In genomic region chr15:24906957-24907356, GRCm38 (mm10) we compare ENCODE assay signal across 11 mouse cellular contexts.
DNase-seq lines count a peak whose midpoint lies in the region; ATAC-seq lines count a peak whose summit lies in the region.
"Had no signal": no experiment of that assay in that cellular context is flagged by ENCODE, and none has a peak within 500 bp of the region (broad histone marks: within the 10 kb centered on the region; RNA-seq: fewer than 3 reads in every experiment).

No protein-coding gene starts in this region.

- H3K4me1 ChIP-seq in forebrain, embryonic 16.5 days (replicated peaks; ENCODE audit: control insufficient read depth, insufficient read depth, low read length) = no peaks in the 10 kb centered on the region
- no peaks in the 10 kb centered on the region for H3K4me1 ChIP-seq in neural tube, embryonic 11.5 days (ENCODE audit: control insufficient read depth, insufficient read depth, low read length)
- H3K4me1 ChIP-seq: megakaryocyte, embryonic 14.5 days had no signal

- no peaks in the 10 kb centered on the region for H3K9me3 ChIP-seq in forebrain, embryonic 16.5 days (ENCODE audit: control insufficient read depth, low read length)
- no peaks in the 10 kb centered on the region for H3K9me3 ChIP-seq in neural tube, embryonic 11.5 days (ENCODE audit: control insufficient read depth, low read length)

- peak; percentile 23 for DNase-seq in gastrocnemius, postnatal 25 days
- DNase-seq in gastrocnemius, postnatal 10 days = no peak
- DNase-seq in cerebellum, adult 18-20 months = peak; percentile 84 to 88
- peak; percentile 23 for DNase-seq in neural tube, embryonic 11.5 days (ENCODE audit: low spot score)
- DNase-seq in heart, adult 11 months = no peak
- no peak for DNase-seq in liver
- DNase-seq: kidney, adult 2 months; thymus, adult 2 months had no signal

- WGBS in forebrain, embryonic 16.5 days = 57% methylated on average over 4 of the region's 4 CpGs
- WGBS in neural tube, embryonic 11.5 days = 44% methylated on average over 4 of the region's 4 CpGs

- H3K9ac ChIP-seq in forebrain, embryonic 16.5 days (replicated peaks; ENCODE audit: low read depth, low read length) = no peak overlapping the region
- H3K9ac ChIP-seq in neural tube, embryonic 11.5 days (ENCODE audit: low read length) = no peak overlapping the region

- H3K4me3 ChIP-seq in forebrain, embryonic 16.5 days (replicated peaks; ENCODE audit: low read length) = no peak overlapping the region
- H3K4me3 ChIP-seq in neural tube, embryonic 11.5 days (ENCODE audit: low read depth, low read length) = no peak overlapping the region
- H3K4me3 ChIP-seq: megakaryocyte, embryonic 14.5 days had no signal

- no peaks in the 10 kb centered on the region for H3K36me3 ChIP-seq in forebrain, embryonic 16.5 days (ENCODE audit: control insufficient read depth, insufficient read depth)
- H3K36me3 ChIP-seq in neural tube, embryonic 11.5 days (ENCODE audit: control insufficient read depth, insufficient read depth, low read length) = no peaks in the 10 kb centered on the region

- peak; percentile 91 for ATAC-seq in forebrain, embryonic 16.5 days
- ATAC-seq in neural tube, embryonic 11.5 days (ENCODE audit: insufficient read depth, low FRiP score, low TSS enrichment) = no peak; the same call in 1 of the 2 replicates
- no peak for ATAC-seq in erythroblast, adult 5-6 weeks (replicated peaks; ENCODE audit: low FRiP score, poor library complexity, severe bottlenecking)

- H3K4me2 ChIP-seq in forebrain, embryonic 16.5 days (ENCODE audit: low read length) = no peak overlapping the region
- H3K4me2 ChIP-seq in neural tube, embryonic 11.5 days (ENCODE audit: low read depth) = no peak overlapping the region

- no peaks in the 10 kb centered on the region for H3K27me3 ChIP-seq in forebrain, embryonic 16.5 days (replicated peaks; ENCODE audit: control insufficient read depth, insufficient read depth, low read length)
- H3K27me3 ChIP-seq in neural tube, embryonic 11.5 days (ENCODE audit: control insufficient read depth, insufficient read depth, low read length) = no peaks in the 10 kb centered on the region
- H3K27me3 ChIP-seq: megakaryocyte, embryonic 14.5 days had no signal

- peak overlapping the region; percentile 58; the same call in 1 of the 2 replicates for H3K27ac ChIP-seq in forebrain, embryonic 16.5 days (ENCODE audit: low read length)
- no peak overlapping the region for H3K27ac ChIP-seq in neural tube, embryonic 11.5 days (ENCODE audit: low read depth, low read length)

Comparison
In these comparisons a context has a peak if more than half of its experiments do, and no peak if none do; other contexts are left out.
1. DNase-seq: peak in gastrocnemius, postnatal 25 days (single experiment), cerebellum, adult 18-20 months (2 of 2) and neural tube, embryonic 11.5 days (single experiment); none in gastrocnemius, postnatal 10 days (single experiment), heart, adult 11 months (single experiment) and liver (single experiment).